Mouse (Mus musculus) stomach, embryonic 16.5 days (tissue): ENCODE data around the gene Tmem252. TPM values are rescaled to one million over a fixed set of nuclear protein-coding genes. Genes with fewer than 3 reads are reported as not detected.
"Not testable (repeated sequence)": the region's sequence is repeated elsewhere in the genome, so short reads cannot be mapped to it uniquely, and the experiment has no call there.

Experiments
- ATAC-seq: fragments of 200-750 bp; cut with Nextera tagmentation; 2 replicates; pipeline ENCODE4 v1.8.0; 2017; ENCODE audit warnings: moderate number of reproducible peaks, moderate TSS enrichment; ENCODE audit not compliant: insufficient read depth, low FRiP score
- H3K27ac ChIP-seq: fragments of 300-500 bp; sonication (generic); 2 replicates; pipeline ENCODE4 v1.5.1; 2014; ENCODE audit warnings: low read length
- H3K27me3 ChIP-seq: fragments of 300-500 bp; sonication (generic); 2 replicates; pipeline ENCODE4 v1.6.1; 2014; ENCODE audit warnings: low read length, control low read depth, mixed read lengths; ENCODE audit not compliant: control insufficient read depth, insufficient read depth
- H3K36me3 ChIP-seq: fragments of 300-500 bp; sonication (generic); 2 replicates; pipeline ENCODE4 v1.6.1; 2014; ENCODE audit warnings: low read length; ENCODE audit not compliant: control insufficient read depth, insufficient read depth
- H3K4me1 ChIP-seq: fragments of 300-500 bp; sonication (generic); 2 replicates; pipeline ENCODE4 v1.6.1; 2014; ENCODE audit warnings: low read length, control low read depth, mixed read lengths; ENCODE audit not compliant: control insufficient read depth, insufficient read depth
- H3K4me2 ChIP-seq: fragments of 300-500 bp; sonication (generic); 2 replicates; pipeline ENCODE4 v1.6.1; 2014; ENCODE audit warnings: low read depth, low read length, mixed read lengths
- H3K4me3 ChIP-seq: fragments of 300-500 bp; sonication (generic); replicated peaks from 2 replicates; pipeline ENCODE4 v1.5.1; 2014; ENCODE audit warnings: mild to moderate bottlenecking, low read length
- H3K9ac ChIP-seq: fragments of 300-500 bp; sonication (generic); 2 replicates; pipeline ENCODE4 v1.6.1; 2014; ENCODE audit warnings: low read length
- H3K9me3 ChIP-seq: fragments of 300-500 bp; sonication (generic); replicated peaks from 2 replicates; pipeline ENCODE4 v1.6.1; 2016; ENCODE audit warnings: low read length, control low read depth; ENCODE audit not compliant: control insufficient read depth
- WGBS: fragments of 180-500 bp; shearing (Covaris S2); extraction: QIAGEN DNeasy Blood & Tissue Kit; methylation state at CpG from one replicate; pipeline ENCODE4 v1.1.7; 2014; 5-methylcytosine and 5-hydroxymethylcytosine counted together
- polyA plus RNA-seq: library from polyadenylated mRNA; unstranded; fragments of >200 nt; fragmentation: Nextera tagmentation; extraction: Ambion mirVana; gene quantifications from 2 replicates; pipeline ENCODE4 v1.2.1, GENCODE M21; 2015

Tmem252 gene
- polyA plus RNA-seq, 1 experiment from 2014 or later = 8.4 TPM

DNA sequence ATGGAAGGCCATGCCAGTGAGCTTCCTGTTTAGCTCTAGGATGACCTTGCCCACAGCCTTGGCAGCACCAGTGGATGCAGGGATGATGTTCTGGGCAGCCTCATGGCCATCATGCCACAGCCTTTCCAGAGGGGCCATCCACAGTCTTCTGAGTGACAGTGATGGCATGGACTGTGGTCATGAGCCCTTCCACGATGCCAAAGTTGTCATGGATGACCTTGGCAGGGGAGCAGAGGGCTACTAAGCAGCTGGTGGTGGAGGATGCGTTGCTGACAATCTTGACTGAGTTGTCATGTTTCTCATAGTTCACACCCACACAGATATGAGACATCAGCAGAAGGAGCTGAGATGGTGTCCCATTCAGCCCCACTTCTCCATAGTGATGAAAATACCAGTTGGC, 18.9 kb downstream of the Tmem252 start:
- no peak for ATAC-seq
- Histone ChIP-seq H3K4me3 (no peak overlapping the region), H3K9ac (no peak overlapping the region), H3K36me3 (0 out of 2 replicates have a peak, but pooled peaks cover 4% of the 10 kb centered on the region), H3K27ac (no peak overlapping the region), H3K4me1 (no peaks in the 10 kb centered on the region), H3K27me3 (no peaks in the 10 kb centered on the region), H3K9me3 (no peaks in the 10 kb centered on the region), H3K4me2 (no peak overlapping the region)
- WGBS = 78% methylated on average over 2 of the region's 2 CpGs

DNA sequence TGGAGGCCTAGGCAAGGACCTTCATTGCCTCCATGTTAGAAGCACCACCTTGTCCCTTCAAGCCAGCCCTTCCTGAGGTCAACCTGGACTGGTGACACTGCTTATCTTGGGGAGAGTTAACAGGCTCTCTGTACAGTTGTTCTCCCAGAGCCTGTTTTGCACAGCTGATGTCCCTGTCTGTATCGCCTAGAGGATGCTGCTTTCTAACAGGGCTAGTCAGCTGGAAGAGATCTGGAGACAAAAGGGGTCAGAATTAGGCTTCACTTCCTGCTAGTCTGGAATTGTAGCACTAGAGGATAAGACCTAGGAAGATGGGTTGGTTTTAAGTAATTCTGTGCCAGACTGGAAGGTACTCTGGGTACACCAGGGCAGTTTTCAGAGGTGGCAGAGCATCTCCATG, 24.1 kb downstream of the Tmem252 start:
- Histone ChIP-seq H3K9ac (no peak overlapping the region), H3K4me2 (no peak overlapping the region), H3K36me3 (no peaks in the 10 kb centered on the region), H3K27ac (no peak overlapping the region), H3K27me3 (no peaks in the 10 kb centered on the region), H3K4me3 (no peak overlapping the region), H3K4me1 (peaks cover 9% of the 10 kb centered on the region), H3K9me3 (no peaks in the 10 kb centered on the region)
- WGBS = 59% methylated on average over 1 of the region's 1 CpGs
- ATAC-seq = no peak

DNA sequence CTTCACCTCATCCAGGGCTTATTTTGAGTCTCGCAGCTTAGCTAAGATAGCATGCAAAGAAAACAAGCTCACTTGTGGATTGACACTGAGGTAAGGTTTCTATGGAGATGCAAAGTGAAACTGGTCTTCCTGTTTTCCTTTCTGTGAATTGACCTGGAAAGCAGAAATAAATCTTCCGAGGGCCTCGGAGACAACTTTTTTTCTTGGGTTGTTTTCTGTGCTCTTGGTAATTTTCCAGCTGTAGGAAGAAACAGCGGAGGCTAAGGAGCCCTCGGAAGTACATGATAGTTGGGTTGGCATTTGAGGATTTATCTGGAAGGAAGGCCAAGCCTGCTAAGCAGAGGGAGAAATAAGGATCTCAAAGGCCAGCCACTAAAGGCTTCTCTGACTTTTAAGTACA, 24.8 kb downstream of the Tmem252 start:
- Histone ChIP-seq H3K9ac (no peak overlapping the region), H3K4me3 (no peak overlapping the region), H3K27me3 (no peaks in the 10 kb centered on the region), H3K9me3 (no peaks in the 10 kb centered on the region), H3K4me1 (peaks cover 9% of the 10 kb centered on the region), H3K4me2 (no peak overlapping the region), H3K27ac (no peak overlapping the region; the same call in 1 of the 2 replicates), H3K36me3 (no peaks in the 10 kb centered on the region)
- no peak for ATAC-seq
- WGBS = 43% methylated on average over 5 of the region's 5 CpGs

DNA sequence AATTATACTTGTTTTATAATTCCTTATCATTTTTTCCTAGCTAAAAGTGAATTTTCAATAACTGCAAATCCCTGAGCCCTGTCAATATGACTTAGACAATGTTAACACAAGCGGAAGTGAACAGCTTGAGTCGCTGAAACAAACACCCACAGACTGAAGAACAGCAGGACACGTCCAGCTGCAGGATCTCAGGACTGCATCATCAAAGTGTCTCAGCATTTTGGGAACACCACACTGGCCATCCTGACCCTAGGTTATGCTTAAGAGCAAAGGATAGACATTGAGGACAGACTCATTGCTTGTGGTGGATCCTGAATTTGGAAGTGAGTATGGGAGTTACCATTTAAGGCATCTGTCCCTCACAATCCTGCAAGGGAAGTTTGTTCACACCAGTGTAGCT, 25.4 kb downstream of the Tmem252 start:
- 49% methylated on average over 3 of the region's 3 CpGs for WGBS
- Histone ChIP-seq H3K9ac (no peak overlapping the region), H3K4me2 (no peak overlapping the region), H3K36me3 (no peaks in the 10 kb centered on the region), H3K9me3 (no peaks in the 10 kb centered on the region), H3K27ac (no peak overlapping the region), H3K4me1 (peaks cover 9% of the 10 kb centered on the region), H3K4me3 (no peak overlapping the region), H3K27me3 (no peaks in the 10 kb centered on the region)
- ATAC-seq = no peak

DNA sequence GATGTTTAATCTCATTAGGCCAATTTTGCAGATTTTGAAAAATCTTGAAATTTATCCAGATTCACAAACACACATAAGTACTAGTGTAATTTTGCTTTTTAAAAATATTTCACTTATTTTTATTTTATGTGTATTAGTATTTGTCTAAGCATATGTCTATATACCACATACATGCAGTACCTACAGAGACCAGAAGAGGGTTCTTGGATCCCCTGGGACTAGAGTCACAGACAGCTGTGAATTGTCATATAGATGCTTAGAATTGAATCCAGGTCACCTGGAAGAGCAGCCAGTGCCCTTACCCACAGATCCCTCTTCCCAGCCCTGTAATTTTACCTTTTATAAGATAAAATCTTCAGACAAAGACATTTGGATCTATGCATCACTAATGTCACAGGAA, 26.1 kb downstream of the Tmem252 start:
- Histone ChIP-seq H3K9ac (no peak overlapping the region), H3K4me3 (no peak overlapping the region), H3K27me3 (no peaks in the 10 kb centered on the region), H3K9me3 (no peaks in the 10 kb centered on the region), H3K36me3 (no peaks in the 10 kb centered on the region), H3K4me1 (peaks cover 9% of the 10 kb centered on the region), H3K27ac (no peak overlapping the region), H3K4me2 (no peak overlapping the region)
- no peak for ATAC-seq

DNA sequence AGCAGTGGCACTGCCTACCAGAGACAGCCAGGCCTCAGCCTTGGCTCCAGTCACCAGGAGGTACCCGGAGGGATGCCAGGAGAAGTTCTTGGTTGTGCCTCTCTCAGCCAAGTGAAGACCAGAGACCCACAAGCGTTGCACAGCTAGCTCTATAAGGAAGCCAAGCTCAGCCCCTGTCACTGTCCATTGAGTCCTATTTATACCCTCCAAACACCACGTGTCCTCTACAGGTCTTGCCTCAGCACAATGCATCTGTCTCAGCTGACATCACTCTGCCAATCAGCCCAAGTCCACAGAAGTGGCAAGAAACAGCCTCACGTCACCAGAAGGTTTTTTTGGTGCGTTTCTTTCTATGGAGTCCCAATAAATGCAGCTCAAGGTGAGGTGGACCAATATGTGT, 26.9 kb downstream of the Tmem252 start:
- H3K27ac ChIP-seq = no peak overlapping the region
- H3K4me3 ChIP-seq = no peak overlapping the region
- no peaks in the 10 kb centered on the region for H3K36me3 ChIP-seq
- no peaks in the 10 kb centered on the region for H3K9me3 ChIP-seq
- no peak overlapping the region for H3K9ac ChIP-seq
- no peak overlapping the region for H3K4me2 ChIP-seq
- peaks cover 9% of the 10 kb centered on the region for H3K4me1 ChIP-seq
- WGBS = 86% methylated on average over 5 of the region's 5 CpGs
- H3K27me3 ChIP-seq = no peaks in the 10 kb centered on the region
- ATAC-seq = no peak

DNA sequence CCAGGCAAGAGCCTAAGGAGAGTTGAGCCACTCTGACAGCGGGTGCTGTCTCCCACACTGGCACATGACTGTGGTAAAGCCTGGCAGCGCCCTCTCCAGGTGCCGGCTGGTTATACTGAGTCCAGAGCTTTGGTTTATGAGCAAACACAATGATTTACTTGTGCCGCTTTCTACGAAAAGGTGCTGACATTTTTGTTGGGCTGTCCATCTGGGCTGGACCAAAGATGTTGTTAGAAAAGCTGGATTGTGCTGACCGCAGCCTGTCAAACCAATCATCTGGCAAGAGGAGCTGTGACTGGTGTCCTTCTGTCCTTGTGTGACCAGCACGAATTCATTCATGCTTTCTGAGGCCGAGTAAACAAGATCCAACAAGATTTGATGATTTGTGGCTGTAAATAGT, 27.9 kb downstream of the Tmem252 start:
- no peak overlapping the region for H3K27ac ChIP-seq
- no peaks in the 10 kb centered on the region for H3K36me3 ChIP-seq
- H3K9me3 ChIP-seq = no peaks in the 10 kb centered on the region
- H3K4me3 ChIP-seq = no peak overlapping the region
- H3K4me1 ChIP-seq = peaks cover 9% of the 10 kb centered on the region
- no peak overlapping the region for H3K4me2 ChIP-seq
- ATAC-seq = no peak
- whole genome bisulfite sequencing = 62% methylated on average over 8 of the region's 8 CpGs
- H3K27me3 ChIP-seq = no peaks in the 10 kb centered on the region
- no peak overlapping the region for H3K9ac ChIP-seq

DNA sequence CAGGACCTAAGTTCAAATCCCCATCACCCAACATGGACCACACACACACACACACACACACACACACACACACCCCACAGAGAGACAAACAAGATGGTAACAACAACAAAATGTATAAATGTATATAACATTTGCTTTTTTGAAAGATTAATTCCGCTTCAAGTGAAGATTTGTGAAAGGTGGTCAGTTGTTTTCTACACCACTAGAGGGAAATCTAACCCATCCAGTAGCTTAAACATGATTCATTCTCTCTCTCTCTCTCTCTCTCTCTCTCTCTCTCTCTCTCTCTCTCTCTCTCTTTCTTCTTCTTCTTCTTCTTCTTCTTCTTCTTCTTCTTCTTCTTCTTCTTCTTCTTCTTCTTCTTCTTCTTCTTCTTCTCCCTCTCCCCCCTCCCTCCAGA, 29.4 kb downstream of the Tmem252 start:
- H3K4me2 ChIP-seq, H3K4me3 ChIP-seq, H3K4me1 ChIP-seq, H3K9me3 ChIP-seq, H3K9ac ChIP-seq, H3K27ac ChIP-seq, H3K27me3 ChIP-seq, ATAC-seq, H3K36me3 ChIP-seq: not testable (repeated sequence)
- 60% methylated on average over 1 of the region's 1 CpGs for WGBS

DNA sequence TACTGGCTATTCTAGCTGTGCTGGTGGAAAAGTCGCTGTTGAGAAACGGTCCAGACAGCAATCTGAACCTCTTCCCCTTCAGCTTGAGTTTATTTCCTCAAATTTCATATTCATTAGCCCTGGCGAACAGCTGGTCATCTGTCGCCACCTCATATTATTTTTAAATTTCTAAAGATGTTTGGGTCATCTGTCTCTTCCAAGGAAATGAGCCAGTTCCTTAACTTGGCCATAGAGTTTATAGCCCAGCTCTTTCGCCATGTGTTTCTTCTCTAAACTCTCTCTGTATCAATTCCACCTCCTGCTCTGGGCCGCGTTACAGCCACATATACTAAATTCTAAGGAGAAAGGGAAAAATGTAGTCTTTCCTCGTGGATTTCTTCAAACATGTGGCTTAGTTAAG, 29.9 kb downstream of the Tmem252 start:
- Histone ChIP-seq H3K27ac (0 out of 2 replicates have a peak overlapping the region, but pooled peaks have one; percentile 23), H3K9ac (no peak overlapping the region), H3K36me3 (no peaks in the 10 kb centered on the region), H3K9me3 (no peaks in the 10 kb centered on the region), H3K4me1 (peaks cover 9% of the 10 kb centered on the region), H3K4me2 (no peak overlapping the region), H3K4me3 (no peak overlapping the region), H3K27me3 (no peaks in the 10 kb centered on the region)
- WGBS = 46% methylated on average over 8 of the region's 8 CpGs
- ATAC-seq = no peak

DNA sequence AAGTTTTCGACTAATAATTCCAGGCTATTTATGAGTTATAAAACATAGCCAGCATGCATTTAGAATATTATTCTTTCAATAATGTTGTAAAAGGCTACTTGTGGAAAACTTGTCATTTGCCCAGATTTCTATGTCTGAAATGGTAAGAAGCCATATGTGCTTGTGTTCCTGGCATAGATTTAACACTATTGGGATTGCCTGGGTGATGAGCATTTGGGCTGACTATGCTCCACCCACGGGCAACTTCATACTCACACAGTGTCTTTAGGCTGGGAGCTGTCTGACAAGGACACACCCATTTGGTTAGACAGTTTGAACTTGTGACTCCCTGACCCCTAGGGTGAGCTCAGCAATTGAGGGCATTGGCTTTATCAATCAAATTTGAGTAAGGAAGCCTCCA, 30.5 kb downstream of the Tmem252 start:
- Histone ChIP-seq H3K9ac (no peak overlapping the region), H3K4me3 (no peak overlapping the region), H3K27me3 (no peaks in the 10 kb centered on the region), H3K27ac (peak overlapping the region; percentile 36; the same call in 1 of the 2 replicates), H3K9me3 (no peaks in the 10 kb centered on the region), H3K4me1 (peaks cover 5% of the 10 kb centered on the region; the same call in 1 of the 2 replicates), H3K36me3 (0 out of 2 replicates have a peak, but pooled peaks cover 3% of the 10 kb centered on the region), H3K4me2 (no peak overlapping the region)
- WGBS = 66% methylated on average over 2 of the region's 2 CpGs
- ATAC-seq = no peak
